Mouse (Mus musculus) bone marrow macrophage, adult 2 months (primary cell): ENCODE results near the gene Rras2. TPM values are rescaled to one million over a fixed set of nuclear protein-coding genes. Genes with fewer than 3 reads are reported as not detected.

ENCODE experiments used
- H3K27ac ChIP-seq: 2 replicates; pipeline ENCODE4 v1.5.1; 2012; ENCODE audit warnings: low read depth, low read length; ENCODE audit not compliant: insufficient read depth
- H3K4me1 ChIP-seq: 2 replicates; pipeline ENCODE4 v1.6.1; 2012; ENCODE audit warnings: low read length; ENCODE audit not compliant: control insufficient read depth, insufficient read depth
- H3K4me3 ChIP-seq: 2 replicates; pipeline ENCODE4 v1.5.1; 2012; ENCODE audit warnings: mild to moderate bottlenecking, low read length, moderate library complexity; ENCODE audit not compliant: insufficient read depth
- CTCF ChIP-seq: IDR thresholded peaks from 2 replicates; pipeline ENCODE4 v1.5.1; 2012; ENCODE audit warnings: low read depth, mild to moderate bottlenecking, low read length, moderate library complexity
- POLR2A ChIP-seq: IDR thresholded peaks from 2 replicates; pipeline ENCODE4 v1.6.1; 2012; ENCODE audit warnings: mild to moderate bottlenecking, low read depth, low read length, borderline replicate concordance
- polyA plus RNA-seq: library from polyadenylated mRNA; stranded (reverse); fragments of >200 nt; gene quantifications from 2 replicates; pipeline ENCODE4 v1.2.4, GENCODE M21; 2012; ENCODE audit not compliant: missing spikeins, insufficient read depth, insufficient read length

The Rras2 gene
- polyA plus RNA-seq, 1 experiment, result 0.72 TPM

DNA sequence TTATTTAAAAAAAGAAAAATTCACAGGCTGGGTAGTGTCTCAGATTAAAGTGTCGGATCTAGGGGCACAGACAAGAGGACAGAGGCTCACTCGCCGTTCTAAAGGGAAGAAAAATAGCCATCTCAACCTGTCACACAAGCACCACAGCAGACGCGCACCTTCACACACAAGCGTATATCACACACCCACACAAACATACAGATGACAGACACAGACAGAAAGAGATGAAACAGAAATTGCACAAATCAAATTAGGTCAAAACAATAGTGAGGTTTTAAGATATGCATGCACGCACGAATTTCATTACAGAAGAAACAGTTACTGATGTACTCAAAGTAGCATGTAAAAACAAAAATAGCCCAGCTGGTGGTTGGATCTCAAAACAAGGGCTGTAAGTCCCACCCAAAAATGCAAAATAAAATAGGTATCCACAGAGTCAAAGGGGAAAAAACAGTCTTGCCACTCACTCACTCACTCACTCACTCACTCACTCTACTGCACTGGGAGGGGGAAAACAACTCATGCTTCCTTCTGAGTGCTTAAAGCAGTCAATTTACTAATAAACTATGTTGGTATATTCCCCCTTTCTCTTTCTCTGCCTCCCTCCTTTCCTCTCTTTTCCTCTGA is 23.9 kb downstream of the Rras2 start:
- H3K4me1 ChIP-seq, result peaks cover 24% of the 10 kb centered on the region
- H3K4me3 ChIP-seq, result no peak overlapping the region
- no peak overlapping the region for H3K27ac ChIP-seq
- TF ChIP-seq POLR2A, result no peak
- TF ChIP-seq CTCF, result no peak

DNA sequence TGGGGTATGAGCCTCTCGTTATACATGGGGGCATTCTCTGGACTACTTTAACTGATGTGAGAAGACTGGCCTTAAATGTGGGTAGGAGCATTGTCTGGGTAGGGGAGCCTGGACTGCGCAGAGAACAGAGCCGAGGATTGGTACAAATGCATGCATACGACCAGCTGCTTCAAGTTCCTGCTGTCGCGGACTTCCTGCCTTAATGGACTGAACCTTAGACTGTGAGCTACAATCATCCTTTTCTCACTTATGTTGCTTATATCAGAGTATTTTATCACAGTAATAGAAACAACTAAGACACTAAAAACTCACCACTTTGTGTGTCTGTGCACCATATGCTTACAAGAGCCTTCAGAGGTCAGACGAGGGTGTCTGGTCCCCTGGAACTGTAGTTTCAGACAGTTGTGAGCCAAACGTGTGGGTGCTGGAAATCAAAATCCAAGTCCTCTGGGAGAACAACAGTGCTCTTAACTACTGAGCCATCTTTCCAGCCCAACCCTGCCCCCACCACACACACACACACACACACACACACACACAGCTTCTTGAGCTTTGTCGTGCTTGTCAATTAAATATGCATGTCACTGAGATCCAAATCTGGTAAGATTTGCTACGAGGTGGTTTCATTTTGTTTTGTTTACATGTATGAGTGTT is 26.6 kb downstream of the Rras2 start:
- TF ChIP-seq CTCF (no peak), POLR2A (no peak)
- peaks cover 24% of the 10 kb centered on the region for H3K4me1 ChIP-seq
- no peak overlapping the region for H3K4me3 ChIP-seq
- H3K27ac ChIP-seq, result no peak overlapping the region

DNA sequence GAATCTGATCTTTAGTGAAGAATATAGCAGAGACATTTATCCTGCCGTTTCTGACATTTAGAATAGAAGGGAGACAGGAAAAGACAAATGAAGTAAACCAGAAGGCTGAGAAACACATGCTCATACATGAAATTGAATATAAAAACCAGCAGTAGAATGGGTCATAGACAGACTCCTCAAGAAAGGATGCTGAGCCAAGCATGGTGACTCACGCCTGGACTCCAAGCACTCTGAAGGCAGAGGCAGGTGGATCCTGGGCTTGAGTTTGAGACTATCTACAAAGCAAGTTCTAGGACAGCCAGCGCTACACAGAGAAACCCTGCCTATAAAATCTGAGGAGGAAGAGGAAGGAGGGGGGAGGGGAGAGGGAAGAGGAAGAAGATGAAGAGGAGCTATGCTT is 27.4 kb downstream of the Rras2 start:
- TF ChIP-seq POLR2A (no peak), CTCF (no peak)
- H3K4me3 ChIP-seq, result no peak overlapping the region
- no peak overlapping the region for H3K27ac ChIP-seq
- H3K4me1 ChIP-seq, result peaks cover 24% of the 10 kb centered on the region

DNA sequence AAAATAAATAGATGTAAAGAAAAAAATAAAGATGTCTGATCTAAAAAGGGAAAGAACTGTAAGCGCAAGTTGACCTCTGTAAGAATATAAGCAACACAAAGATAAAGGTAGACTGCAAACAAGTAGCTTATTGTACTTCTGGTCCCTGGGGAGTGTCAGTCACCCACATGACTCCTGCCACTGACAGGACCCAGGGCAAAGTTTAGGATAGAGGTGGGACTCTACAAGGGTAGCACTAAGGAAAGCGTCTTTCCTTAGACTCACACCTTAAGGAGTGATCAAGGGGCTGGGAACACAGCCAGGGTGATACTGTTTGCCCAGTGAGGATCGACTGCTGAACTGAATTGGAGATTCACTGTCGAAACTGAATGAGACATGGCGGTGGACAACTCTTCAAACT is 28.7 kb downstream of the Rras2 start:
- no peak overlapping the region for H3K27ac ChIP-seq
- H3K4me3 ChIP-seq, result no peak overlapping the region
- peaks cover 24% of the 10 kb centered on the region for H3K4me1 ChIP-seq
- no peak for TF ChIP-seq CTCF
- no peak for TF ChIP-seq POLR2A

DNA sequence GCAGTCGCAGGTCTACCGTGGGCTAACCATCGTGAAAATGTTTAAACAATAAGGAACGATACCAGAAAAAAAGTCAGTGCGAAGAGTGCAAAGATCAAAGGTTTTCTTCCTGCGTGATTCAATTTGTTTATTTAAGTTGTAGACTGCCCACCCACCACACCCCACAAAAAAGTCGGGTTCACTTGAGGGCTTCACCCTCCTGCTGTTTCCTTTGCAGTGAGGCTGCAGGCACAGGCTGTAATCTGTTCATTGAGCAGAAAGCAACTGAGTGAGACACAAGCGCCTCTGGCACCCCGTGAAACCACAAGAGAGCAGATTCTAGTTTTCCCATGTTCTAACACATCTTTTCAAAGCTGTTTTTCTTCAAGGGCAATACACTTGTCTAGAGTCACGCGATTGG is 29.6 kb downstream of the Rras2 start:
- Histone ChIP-seq H3K4me3 (no peak overlapping the region), H3K4me1 (peaks cover 24% of the 10 kb centered on the region), H3K27ac (no peak overlapping the region)
- TF ChIP-seq POLR2A (no peak), CTCF (no peak)

DNA sequence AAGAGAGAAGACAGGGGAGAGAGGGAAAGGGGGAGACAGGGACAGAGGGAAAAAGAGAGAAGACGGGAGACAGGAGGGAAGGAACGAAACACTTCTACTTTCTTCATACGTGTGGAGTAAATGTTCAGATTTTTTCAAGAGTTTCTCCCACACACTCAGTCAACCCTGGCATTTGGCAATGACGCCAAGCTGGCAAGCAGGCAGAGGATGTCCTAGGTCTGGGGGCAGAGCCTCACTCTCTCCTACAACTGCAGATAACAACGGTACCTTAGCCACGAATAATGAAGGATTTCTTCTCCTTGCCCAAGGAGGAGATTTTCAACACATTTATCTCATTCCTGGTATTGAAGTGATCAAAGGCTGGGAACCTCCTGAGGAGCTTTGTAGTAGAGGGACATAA is 30.2 kb downstream of the Rras2 start:
- TF ChIP-seq POLR2A (no peak), CTCF (no peak)
- no peak overlapping the region for H3K27ac ChIP-seq
- no peak overlapping the region for H3K4me3 ChIP-seq
- peaks cover 20% of the 10 kb centered on the region for H3K4me1 ChIP-seq

DNA sequence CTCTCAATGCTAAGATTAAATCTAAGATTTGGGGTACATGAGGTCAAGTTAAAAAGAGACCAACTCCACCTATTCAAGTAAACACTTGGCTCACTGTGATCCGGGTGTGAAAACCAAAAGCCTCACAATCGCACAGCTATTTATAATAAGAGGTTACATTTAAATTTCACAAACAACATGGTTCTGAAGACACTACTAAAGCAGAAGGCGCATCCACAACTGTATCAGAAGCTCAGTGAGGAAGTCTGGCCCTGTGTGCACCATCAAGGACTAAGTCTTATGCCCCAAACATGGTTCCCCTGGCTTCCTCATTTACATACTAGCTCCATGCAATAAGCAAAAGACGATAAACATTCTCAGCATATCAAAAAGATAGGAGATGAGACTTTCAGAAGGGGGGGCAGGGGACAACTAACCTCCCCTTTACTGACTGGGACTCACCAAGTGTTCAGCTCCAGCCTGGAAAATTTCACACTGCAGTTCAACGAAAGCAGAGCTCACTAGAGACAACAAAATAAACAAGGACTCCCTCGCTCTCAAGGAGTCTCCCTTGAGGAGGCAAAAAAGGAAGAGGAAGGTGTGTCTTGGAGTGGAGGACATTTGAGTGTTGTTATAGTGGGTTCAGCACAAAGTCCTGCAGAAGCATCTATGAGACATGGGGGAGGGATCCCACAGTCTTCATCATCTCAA is 31.4 kb downstream of the Rras2 start:
- Histone ChIP-seq H3K4me1 (peaks cover 9% of the 10 kb centered on the region), H3K4me3 (no peak overlapping the region), H3K27ac (no peak overlapping the region)
- TF ChIP-seq POLR2A, result no peak
- TF ChIP-seq CTCF, result no peak

DNA sequence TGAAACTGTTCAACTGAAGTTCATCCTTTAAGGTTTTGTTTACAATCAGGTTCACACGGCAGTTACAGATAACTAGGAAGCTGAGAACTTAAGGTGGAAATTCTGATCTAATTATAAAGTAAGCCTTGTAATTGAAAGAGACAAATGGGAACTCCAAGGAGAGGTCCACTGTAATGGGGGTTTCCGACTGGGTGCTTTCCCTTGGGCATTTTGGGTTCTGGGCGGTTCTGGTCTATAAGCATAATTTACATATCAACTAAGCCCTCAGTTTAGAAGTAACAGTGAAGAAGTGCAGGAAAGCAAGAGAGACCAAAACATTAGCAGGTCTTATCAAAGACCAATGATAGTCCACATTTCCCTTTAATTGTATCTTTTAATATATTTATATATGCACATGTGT is 33.8 kb downstream of the Rras2 start:
- Histone ChIP-seq H3K4me3 (no peak overlapping the region), H3K27ac (no peak overlapping the region), H3K4me1 (peaks cover 8% of the 10 kb centered on the region)
- no peak for TF ChIP-seq CTCF
- TF ChIP-seq POLR2A, result no peak

DNA sequence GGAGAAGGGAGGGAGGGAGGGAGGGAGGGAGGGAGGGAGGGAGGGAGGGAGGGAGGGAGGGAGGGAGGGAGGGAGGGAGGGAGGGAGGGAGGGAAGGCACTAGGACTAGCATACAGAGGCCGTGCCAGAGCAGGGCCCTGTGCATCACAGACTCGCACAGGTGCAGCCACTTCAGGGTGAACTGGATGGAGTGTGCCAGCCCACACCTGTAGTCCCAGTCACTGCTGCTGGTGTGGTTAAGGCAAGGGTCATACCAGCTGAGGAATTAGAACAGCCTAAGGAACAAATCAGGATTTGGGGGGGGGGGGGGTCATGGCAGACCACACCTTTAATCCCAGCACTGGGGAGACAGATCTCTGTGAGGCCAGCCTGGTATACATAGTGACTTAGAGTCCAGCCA is 34.5 kb downstream of the Rras2 start:
- H3K4me1 ChIP-seq, result peaks cover 8% of the 10 kb centered on the region
- H3K4me3 ChIP-seq, result no peak overlapping the region

More for the DNA sequence above, 34.5 kb downstream of the Rras2 start:
- H3K27ac ChIP-seq, result no peak overlapping the region
- no peak for TF ChIP-seq POLR2A
- no peak for TF ChIP-seq CTCF
